Mouse (Mus musculus): ENCODE data around the gene Serinc2. TPM values are rescaled to one million over a fixed set of nuclear protein-coding genes. Genes with fewer than 3 reads are reported as not detected.

Serinc2 gene
- total RNA-seq (2014; rRNA removed) (17.1 and 18.7 TPM in 2 replicates), polyA plus RNA-seq (2015; fragmentation: Nextera tagmentation; extraction: Ambion mirVana) (17.8 and 19.2 TPM in 2 replicates)

DNA sequence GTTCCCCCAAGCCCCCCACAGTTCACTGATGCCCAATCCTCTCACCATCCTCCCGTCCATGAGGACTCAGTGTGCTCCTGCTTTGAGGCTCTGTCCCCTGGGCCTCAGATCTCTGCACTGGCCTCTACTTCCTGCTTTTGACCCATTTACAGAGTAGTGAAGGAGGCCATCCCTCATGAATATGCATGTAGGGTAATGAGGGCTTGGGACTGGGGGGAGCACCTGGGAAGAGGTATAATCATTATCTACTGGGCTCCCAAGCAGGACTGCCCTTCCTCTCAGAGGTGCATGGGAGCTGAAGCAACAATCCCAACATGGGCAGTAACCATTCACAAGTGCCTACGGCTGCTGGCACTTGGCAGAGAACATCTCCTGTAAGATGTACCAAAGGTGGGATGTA lies at the start of gene Serinc2:
Gene Serinc2 (minus strand): TSS at position 101 of the 400 bp plus-strand sequence.
- no peaks in the 10 kb centered on the region for H3K9me3 ChIP-seq (ENCODE audit: low read length)
- ATAC-seq (no peak), DNase-seq (ENCODE audit: low spot score) (no peak)
- peaks cover 6% of the 10 kb centered on the region; the same call in 1 of the 2 replicates for H3K4me1 ChIP-seq (ENCODE audit: insufficient read depth, low read length)
- no peak for TF ChIP-seq CTCF (IDR thresholded peaks at IDR 0.05; ENCODE audit: low read depth)
- WGBS: 77% methylated on average over 2 of the region's 2 CpGs
- no peak within 1 kb of the TSS for H3K27ac ChIP-seq
- H3K4me3 ChIP-seq (ENCODE audit: low read length): no peak within 1 kb of the TSS
- H3K27me3 ChIP-seq (ENCODE audit: insufficient read depth, low read length): no peaks in the 10 kb centered on the region
- H3K4me2 ChIP-seq (ENCODE audit: low read depth, low read length): no peak within 1 kb of the TSS
- no peak within 1 kb of the TSS for H3K9ac ChIP-seq (replicated peaks; ENCODE audit: low read length)
- no peaks in the 10 kb centered on the region for H3K36me3 ChIP-seq (ENCODE audit: insufficient read depth, low read length)

DNA sequence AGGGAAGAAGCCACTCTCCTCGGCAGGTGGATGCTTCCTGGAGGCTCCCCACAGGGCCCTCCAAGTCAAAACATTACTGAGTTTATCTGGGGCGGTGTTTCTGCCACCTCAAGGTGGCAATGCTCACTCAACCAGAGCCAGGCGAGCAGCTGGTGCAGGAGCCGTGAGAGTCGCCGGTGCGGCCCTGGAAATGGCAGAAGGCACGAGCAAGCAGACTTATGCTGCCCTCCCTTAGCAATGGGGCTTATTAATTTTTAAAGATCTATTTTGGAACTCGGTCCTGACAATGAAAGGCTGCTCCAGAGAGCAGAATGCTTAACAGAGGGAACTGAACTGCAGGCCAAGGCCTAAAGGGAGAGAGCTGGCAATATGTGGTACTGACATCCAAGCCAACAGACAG lies 48.4 kb upstream of the Serinc2 start:
- TF ChIP-seq CTCF (IDR thresholded peaks at IDR 0.05; ENCODE audit: low read depth): no peak
- H3K36me3 ChIP-seq (ENCODE audit: insufficient read depth, low read length): peaks cover 27% of the 10 kb centered on the region

DNA sequence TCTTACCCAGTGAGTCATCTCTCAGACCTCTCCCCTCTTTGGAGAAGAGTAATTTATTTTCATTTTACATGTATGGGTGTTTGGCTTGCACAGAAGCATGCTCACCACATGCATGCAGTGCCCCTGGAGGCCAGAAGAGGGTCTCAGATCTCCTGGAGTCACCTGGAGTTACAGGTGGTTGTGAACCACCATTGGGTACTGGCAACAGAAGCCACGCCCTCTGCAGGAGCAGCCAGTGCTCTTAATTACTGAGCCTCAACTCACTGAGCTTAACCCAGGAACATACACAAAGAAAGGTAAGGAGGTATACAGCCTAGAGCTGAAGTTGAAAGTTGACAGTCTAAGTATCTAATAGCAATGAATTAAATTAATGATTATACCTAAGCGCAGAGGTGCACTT lies 46.4 kb upstream of the Serinc2 start:
- 93% methylated on average over 2 of the region's 2 CpGs for WGBS
- Histone ChIP-seq H3K4me2 (ENCODE audit: low read depth, low read length) (no peak overlapping the region), H3K4me3 (ENCODE audit: low read length) (no peak overlapping the region), H3K9me3 (ENCODE audit: low read length) (no peaks in the 10 kb centered on the region), H3K4me1 (ENCODE audit: insufficient read depth, low read length) (no peaks in the 10 kb centered on the region), H3K27me3 (ENCODE audit: insufficient read depth, low read length) (no peaks in the 10 kb centered on the region), H3K36me3 (ENCODE audit: insufficient read depth, low read length) (peaks cover 35% of the 10 kb centered on the region), H3K9ac (replicated peaks; ENCODE audit: low read length) (no peak overlapping the region), H3K27ac (no peak overlapping the region)
- DNase-seq (ENCODE audit: low spot score): no peak
- peak; percentile 29; the same call in 1 of the 2 replicates for TF ChIP-seq CTCF (IDR thresholded peaks at IDR 0.05; ENCODE audit: low read depth)
- ATAC-seq: no peak

More for the DNA sequence above, 48.4 kb upstream of the Serinc2 start:
- Histone ChIP-seq H3K27me3 (ENCODE audit: insufficient read depth, low read length) (no peaks in the 10 kb centered on the region), H3K4me2 (ENCODE audit: low read depth, low read length) (no peak overlapping the region), H3K27ac (peak overlapping the region; percentile 0; the same call in 1 of the 2 replicates), H3K9me3 (ENCODE audit: low read length) (no peaks in the 10 kb centered on the region), H3K9ac (replicated peaks; ENCODE audit: low read length) (no peak overlapping the region), H3K4me1 (ENCODE audit: insufficient read depth, low read length) (no peaks in the 10 kb centered on the region), H3K4me3 (ENCODE audit: low read length) (no peak overlapping the region)
- ATAC-seq: no peak
- peak; percentile 31 for DNase-seq (ENCODE audit: low spot score)
- 67% methylated on average over 9 of the region's 9 CpGs for WGBS

DNA sequence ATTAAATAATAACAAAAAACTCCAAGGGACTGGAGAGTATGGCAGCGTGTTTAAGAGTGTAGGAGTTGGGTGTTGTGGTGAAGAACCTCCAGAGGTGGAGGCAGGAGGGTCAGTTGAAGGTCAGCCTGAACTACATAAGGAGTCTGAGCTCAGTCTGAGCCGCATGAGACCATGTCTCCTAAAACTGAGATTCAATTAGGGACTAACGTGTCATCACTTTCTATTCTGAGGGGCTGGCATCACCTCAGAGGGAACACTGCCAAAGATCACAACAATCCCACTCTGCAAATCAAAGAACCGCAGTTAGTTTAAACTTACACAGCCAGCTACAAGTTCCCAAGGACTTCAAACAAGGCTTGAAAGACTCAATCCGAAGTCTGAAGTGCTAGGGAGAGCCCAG lies 44.6 kb upstream of the Serinc2 start:
- DNase-seq (ENCODE audit: low spot score) (no peak), ATAC-seq (no peak)
- Histone ChIP-seq H3K4me1 (ENCODE audit: insufficient read depth, low read length) (no peaks in the 10 kb centered on the region), H3K9ac (replicated peaks; ENCODE audit: low read length) (no peak overlapping the region), H3K36me3 (ENCODE audit: insufficient read depth, low read length) (peaks cover 36% of the 10 kb centered on the region), H3K27ac (no peak overlapping the region), H3K27me3 (ENCODE audit: insufficient read depth, low read length) (no peaks in the 10 kb centered on the region), H3K4me3 (ENCODE audit: low read length) (no peak overlapping the region), H3K4me2 (ENCODE audit: low read depth, low read length) (no peak overlapping the region), H3K9me3 (ENCODE audit: low read length) (no peaks in the 10 kb centered on the region)
- 68% methylated on average over 5 of the region's 5 CpGs for WGBS
- TF ChIP-seq CTCF (IDR thresholded peaks at IDR 0.05; ENCODE audit: low read depth): no peak

DNA sequence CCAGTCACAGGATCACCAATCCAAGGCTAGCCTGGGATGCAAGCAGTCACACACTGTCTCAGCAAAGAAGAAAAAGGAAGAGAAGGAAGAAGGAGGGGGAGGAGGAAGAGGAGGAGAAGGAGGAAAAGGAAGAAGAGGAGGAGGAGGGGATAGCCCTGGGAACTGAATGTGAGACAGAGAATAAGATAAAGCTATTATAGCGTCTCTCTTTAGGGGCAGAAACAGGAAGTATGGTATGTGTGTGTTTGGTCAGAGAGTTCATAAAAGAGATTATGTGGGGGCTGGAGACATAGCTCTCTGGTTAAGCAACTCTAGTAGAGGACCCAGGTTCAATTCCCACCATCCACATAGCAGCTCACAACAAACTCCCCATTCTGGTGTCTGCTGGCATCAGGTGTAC lies 44.2 kb upstream of the Serinc2 start:
- H3K27me3 ChIP-seq (ENCODE audit: insufficient read depth, low read length): no peaks in the 10 kb centered on the region
- H3K4me3 ChIP-seq (ENCODE audit: low read length): no peak overlapping the region
- H3K9ac ChIP-seq (replicated peaks; ENCODE audit: low read length): no peak overlapping the region
- WGBS: 81% methylated on average over 1 of the region's 1 CpGs
- ATAC-seq (no peak), DNase-seq (ENCODE audit: low spot score) (no peak)
- TF ChIP-seq CTCF (IDR thresholded peaks at IDR 0.05; ENCODE audit: low read depth): no peak
- no peak overlapping the region for H3K27ac ChIP-seq
- H3K36me3 ChIP-seq (ENCODE audit: insufficient read depth, low read length): peaks cover 39% of the 10 kb centered on the region
- H3K4me2 ChIP-seq (ENCODE audit: low read depth, low read length): no peak overlapping the region
- H3K4me1 ChIP-seq (ENCODE audit: insufficient read depth, low read length): no peaks in the 10 kb centered on the region
- no peaks in the 10 kb centered on the region for H3K9me3 ChIP-seq (ENCODE audit: low read length)

DNA sequence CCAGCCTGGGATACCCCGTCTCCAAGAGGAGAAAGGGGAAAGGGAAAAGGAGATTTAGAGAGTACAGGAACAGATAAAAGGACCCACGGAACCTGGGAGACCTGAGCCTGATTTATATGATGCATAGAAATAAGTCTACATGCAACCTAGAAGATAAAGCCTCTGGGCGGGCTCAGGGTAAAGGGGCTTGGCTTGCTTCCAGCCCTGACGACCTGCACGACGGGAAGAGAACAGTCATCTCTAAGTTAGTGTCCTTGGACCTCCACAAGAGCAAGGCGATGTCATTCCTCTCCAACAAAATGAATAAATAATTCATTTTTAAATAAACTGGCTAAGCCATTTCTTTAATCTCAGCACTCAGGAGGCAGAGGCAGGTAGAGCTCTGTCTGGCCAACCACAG lies 43.6 kb upstream of the Serinc2 start:
- Histone ChIP-seq H3K4me1 (ENCODE audit: insufficient read depth, low read length) (no peaks in the 10 kb centered on the region), H3K27me3 (ENCODE audit: insufficient read depth, low read length) (no peaks in the 10 kb centered on the region), H3K27ac (no peak overlapping the region), H3K4me3 (ENCODE audit: low read length) (no peak overlapping the region), H3K9me3 (ENCODE audit: low read length) (no peaks in the 10 kb centered on the region), H3K36me3 (ENCODE audit: insufficient read depth, low read length) (peaks cover 39% of the 10 kb centered on the region), H3K4me2 (ENCODE audit: low read depth, low read length) (no peak overlapping the region), H3K9ac (replicated peaks; ENCODE audit: low read length) (no peak overlapping the region)
- TF ChIP-seq CTCF (IDR thresholded peaks at IDR 0.05; ENCODE audit: low read depth): no peak
- ATAC-seq (no peak), DNase-seq (ENCODE audit: low spot score) (no peak)
- 83% methylated on average over 7 of the region's 7 CpGs for WGBS

DNA sequence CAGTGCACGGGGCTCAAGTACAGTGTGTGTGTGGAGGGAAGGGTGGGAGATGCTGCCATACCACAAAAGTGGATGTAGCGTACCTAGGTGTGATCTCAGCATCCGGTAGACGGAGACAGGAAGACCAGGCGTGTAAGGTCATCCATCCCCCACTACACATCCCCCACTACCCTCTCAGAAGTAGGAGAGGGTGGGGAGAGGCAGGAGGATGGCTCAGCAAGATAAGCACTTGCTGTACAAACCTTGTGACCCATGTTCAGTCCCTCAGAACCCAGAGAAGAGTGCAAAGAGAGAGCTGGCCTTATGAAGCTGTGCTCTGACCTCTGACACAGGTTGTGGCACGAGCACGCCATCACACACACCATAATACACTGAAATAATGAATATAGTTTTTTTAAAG lies 42.6 kb upstream of the Serinc2 start:
- no peaks in the 10 kb centered on the region for H3K4me1 ChIP-seq (ENCODE audit: insufficient read depth, low read length)
- peaks cover 39% of the 10 kb centered on the region for H3K36me3 ChIP-seq (ENCODE audit: insufficient read depth, low read length)
- 93% methylated on average over 7 of the region's 7 CpGs for WGBS
- H3K4me2 ChIP-seq (ENCODE audit: low read depth, low read length): no peak overlapping the region
- no peaks in the 10 kb centered on the region for H3K9me3 ChIP-seq (ENCODE audit: low read length)
- no peaks in the 10 kb centered on the region for H3K27me3 ChIP-seq (ENCODE audit: insufficient read depth, low read length)
- DNase-seq (ENCODE audit: low spot score): no peak
- H3K27ac ChIP-seq: no peak overlapping the region
- no peak overlapping the region for H3K4me3 ChIP-seq (ENCODE audit: low read length)
- no peak for TF ChIP-seq CTCF (IDR thresholded peaks at IDR 0.05; ENCODE audit: low read depth)
- no peak for ATAC-seq
- H3K9ac ChIP-seq (replicated peaks; ENCODE audit: low read length): no peak overlapping the region

All from hindbrain, postnatal 0 days (tissue).